Mouse (Mus musculus): Measurements from ENCODE around the gene Bloc1s1.

Bloc1s1 gene

GRCm38 (mm10) chr10:128870341-128870740, 53.5 kb downstream of the Bloc1s1 start:
- in situ Hi-C loops (cut with MboI), result no loop called here
